Mouse (Mus musculus) olfactory bulb, adult 2 months (tissue): Measurements from ENCODE around the gene Sh3bp5.

Source experiments
- CTCF ChIP-seq: fragments of 200-500 bp; IDR thresholded peaks from 2 replicates; pipeline ENCODE4 v1.5.1; 2012; ENCODE audit warnings: low read depth, mild to moderate bottlenecking, low read length, moderate library complexity; ENCODE audit not compliant: insufficient read depth
- POLR2A ChIP-seq: fragments of 200-500 bp; IDR thresholded peaks from 2 replicates; pipeline ENCODE4 v1.6.1; 2012; ENCODE audit warnings: mild to moderate bottlenecking, low read depth, low read length, moderate library complexity; ENCODE audit not compliant: insufficient read depth

- TF ChIP-seq CTCF (no peak), POLR2A (no peak)
Measured at GRCm38 (mm10) chr14:31327681-31328080, 108.2 kb downstream of the Sh3bp5 start.
